Mouse (Mus musculus) ES-Bruce4 (cell line): ENCODE results near the gene Adamtsl1. TPM values are rescaled to one million over a fixed set of nuclear protein-coding genes. Genes with fewer than 3 reads are reported as not detected.

Experiments used
- H3K27ac ChIP-seq: 2 replicates; pipeline ENCODE4 v1.5.1; 2012; ENCODE audit warnings: low read length, inconsistent platforms; ENCODE audit not compliant: insufficient read depth
- H3K27me3 ChIP-seq: 2 replicates; pipeline ENCODE4 v1.6.1; 2012; ENCODE audit warnings: mild to moderate bottlenecking, low read length, inconsistent platforms; ENCODE audit not compliant: control insufficient read depth, poor library complexity, insufficient read depth, severe bottlenecking
- H3K36me3 ChIP-seq: 2 replicates; pipeline ENCODE4 v1.6.1; 2012; ENCODE audit warnings: inconsistent platforms, mild to moderate bottlenecking, low read length, moderate library complexity; ENCODE audit not compliant: control insufficient read depth, poor library complexity, insufficient read depth, severe bottlenecking
- H3K4me1 ChIP-seq: one replicate; pipeline ENCODE4 v1.8.1; 2011; ENCODE audit warnings: low read length; ENCODE audit not compliant: control insufficient read depth, insufficient read depth
- H3K4me3 ChIP-seq: 2 replicates; pipeline ENCODE4 v1.5.1; 2011; ENCODE audit warnings: low read depth, mild to moderate bottlenecking, low read length
- H3K9ac ChIP-seq: 2 replicates; pipeline ENCODE4 v1.6.1; 2012; ENCODE audit warnings: low read depth, mild to moderate bottlenecking, inconsistent platforms; ENCODE audit not compliant: poor library complexity, severe bottlenecking
- H3K9me3 ChIP-seq: replicated peaks from 2 replicates; pipeline ENCODE4 v1.6.1; 2012; ENCODE audit warnings: mild to moderate bottlenecking, low read length, inconsistent platforms; ENCODE audit not compliant: control insufficient read depth, poor library complexity, insufficient read depth, severe bottlenecking
- CTCF ChIP-seq: IDR thresholded peaks from one replicate; pipeline ENCODE4 v1.8.1; 2011; ENCODE audit warnings: low read depth, low read length
- EP300 ChIP-seq: IDR thresholded peaks from 2 replicates; pipeline ENCODE4 v1.6.1; 2011; ENCODE audit warnings: low read depth, low read length; ENCODE audit not compliant: insufficient read depth
- POLR2A ChIP-seq: IDR thresholded peaks from one replicate; pipeline ENCODE4 v1.8.1; 2011; ENCODE audit warnings: low read length; ENCODE audit not compliant: insufficient read depth
- polyA plus RNA-seq: library from polyadenylated mRNA; stranded (reverse); fragments of >200 nt; gene quantifications from 2 replicates; pipeline ENCODE4 v1.2.4, GENCODE M21; 2011; ENCODE audit warnings: low read depth; ENCODE audit not compliant: missing spikeins, insufficient read depth, insufficient read length

Gene Adamtsl1
- polyA plus RNA-seq, 1 experiment = 2.0 TPM

GRCm38 (mm10) chr4:85879376-85879775 lies 365.4 kb downstream of the Adamtsl1 start:
- H3K27ac ChIP-seq = no peak overlapping the region
- no peaks in the 10 kb centered on the region for H3K4me1 ChIP-seq
- TF ChIP-seq EP300 (no peak), POLR2A (no peak), CTCF (no peak)

GRCm38 (mm10) chr4:85881318-85881717 lies 367.3 kb downstream of the Adamtsl1 start:
- no peak overlapping the region for H3K27ac ChIP-seq
- no peak overlapping the region for H3K4me3 ChIP-seq
- H3K4me1 ChIP-seq = no peaks in the 10 kb centered on the region
- TF ChIP-seq POLR2A = no peak
- no peak for TF ChIP-seq CTCF
- TF ChIP-seq EP300 = no peak
- H3K9ac ChIP-seq = no peak overlapping the region
- H3K9me3 ChIP-seq = no peaks in the 10 kb centered on the region
- no peaks in the 10 kb centered on the region for H3K36me3 ChIP-seq
- no peaks in the 10 kb centered on the region for H3K27me3 ChIP-seq

More at GRCm38 (mm10) chr4:85879376-85879775, 365.4 kb downstream of the Adamtsl1 start:
- Histone ChIP-seq H3K9me3 (no peaks in the 10 kb centered on the region), H3K9ac (no peak overlapping the region), H3K27me3 (no peaks in the 10 kb centered on the region), H3K36me3 (no peaks in the 10 kb centered on the region), H3K4me3 (no peak overlapping the region)

GRCm38 (mm10) chr4:85884031-85884430 lies 370.1 kb downstream of the Adamtsl1 start:
- no peaks in the 10 kb centered on the region for H3K9me3 ChIP-seq
- H3K4me1 ChIP-seq = no peaks in the 10 kb centered on the region
- H3K36me3 ChIP-seq = no peaks in the 10 kb centered on the region
- H3K27me3 ChIP-seq = no peaks in the 10 kb centered on the region
- H3K9ac ChIP-seq = no peak overlapping the region
- H3K27ac ChIP-seq = no peak overlapping the region
- TF ChIP-seq CTCF (no peak), EP300 (no peak), POLR2A (no peak)
- H3K4me3 ChIP-seq = no peak overlapping the region

DNA sequence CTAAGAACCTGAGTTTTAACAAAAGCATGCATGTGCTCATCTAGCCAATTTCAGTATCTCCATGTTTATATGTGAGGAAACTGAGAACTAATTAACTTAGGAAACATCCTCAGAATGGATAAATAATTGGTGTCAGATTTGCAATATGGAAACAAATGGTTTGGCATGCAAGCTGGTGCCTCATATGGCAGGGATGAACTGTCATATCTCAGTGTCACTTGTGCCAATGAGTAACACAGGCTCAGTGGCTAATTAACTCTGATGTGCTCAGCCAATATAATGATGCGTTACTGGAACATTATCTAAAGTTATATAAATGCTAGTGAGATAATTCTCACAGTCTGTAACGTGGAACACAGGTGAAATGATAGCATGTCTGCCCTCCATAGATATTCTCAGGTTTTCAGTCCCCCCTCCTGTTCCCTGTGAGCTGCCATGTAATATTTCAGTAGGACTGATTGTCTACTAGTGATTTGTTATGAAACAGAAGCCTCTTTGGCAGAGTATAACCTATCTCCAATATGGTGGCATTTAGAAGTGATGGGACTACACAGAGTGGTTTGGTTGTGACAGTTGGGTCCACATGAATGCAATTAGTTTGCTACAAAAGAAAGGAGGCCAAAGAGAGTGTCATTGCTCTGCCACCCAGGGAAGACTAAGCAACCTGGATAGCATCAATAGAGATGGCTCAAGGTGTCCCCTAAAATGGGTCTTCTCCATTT lies 376.1 kb downstream of the Adamtsl1 start:
- TF ChIP-seq POLR2A (no peak), CTCF (no peak), EP300 (no peak)
- Histone ChIP-seq H3K4me1 (no peaks in the 10 kb centered on the region), H3K27ac (no peak overlapping the region)

DNA sequence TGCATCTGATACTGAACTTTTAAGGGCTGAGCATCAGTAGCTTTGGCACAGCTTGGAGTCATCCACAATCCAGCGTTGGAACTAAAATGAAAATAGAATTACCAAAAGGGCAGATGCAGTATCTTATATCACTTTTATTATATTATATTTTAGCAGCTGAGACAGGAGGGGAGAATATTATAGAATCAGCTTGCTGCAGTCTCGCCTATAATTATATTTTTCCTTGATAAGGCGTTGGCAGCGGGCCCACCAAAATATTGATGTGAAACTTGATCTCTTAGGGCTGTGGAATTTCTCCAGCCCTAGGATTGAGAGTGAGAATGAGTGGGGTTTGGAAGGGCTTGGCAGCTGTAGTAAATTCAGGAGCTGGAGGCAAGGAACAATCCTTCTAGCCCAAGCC lies 387.3 kb downstream of the Adamtsl1 start:
- H3K27ac ChIP-seq = no peak overlapping the region
- no peaks in the 10 kb centered on the region for H3K36me3 ChIP-seq
- H3K4me1 ChIP-seq = no peaks in the 10 kb centered on the region
- no peak for TF ChIP-seq EP300
- no peak for TF ChIP-seq CTCF
- TF ChIP-seq POLR2A = no peak
- no peaks in the 10 kb centered on the region; the same call in 1 of the 2 replicates for H3K9me3 ChIP-seq
- H3K27me3 ChIP-seq = no peaks in the 10 kb centered on the region
- H3K9ac ChIP-seq = no peak overlapping the region
- no peak overlapping the region for H3K4me3 ChIP-seq

More for the DNA sequence above, 376.1 kb downstream of the Adamtsl1 start:
- H3K9ac ChIP-seq = no peak overlapping the region
- H3K4me3 ChIP-seq = no peak overlapping the region
- no peaks in the 10 kb centered on the region for H3K36me3 ChIP-seq
- no peaks in the 10 kb centered on the region for H3K27me3 ChIP-seq
- peaks cover 2% of the 10 kb centered on the region for H3K9me3 ChIP-seq

- H3K27ac ChIP-seq = no peak overlapping the region
- no peaks in the 10 kb centered on the region for H3K27me3 ChIP-seq
- no peaks in the 10 kb centered on the region for H3K4me1 ChIP-seq
- TF ChIP-seq CTCF = no peak
- no peak for TF ChIP-seq EP300
- no peak for TF ChIP-seq POLR2A
- no peak overlapping the region for H3K4me3 ChIP-seq
- no peaks in the 10 kb centered on the region for H3K36me3 ChIP-seq
- H3K9me3 ChIP-seq = no peaks in the 10 kb centered on the region; the same call in 1 of the 2 replicates
- H3K9ac ChIP-seq = no peak overlapping the region
These were observed 390.2 kb downstream of the Adamtsl1 start for GRCm38 (mm10) chr4:85904217-85904616.
